Comparison of ENCODE assay signal across 12 mouse cellular contexts in genomic region chr6:97952845-97953244, GRCm38 (mm10).
DNase-seq lines count a peak whose midpoint lies in the region; ATAC-seq and TF ChIP-seq lines count a peak whose summit lies in the region.
"Had no signal": no experiment of that assay in that cellular context is flagged by ENCODE, and none has a peak within 500 bp of the region (broad histone marks: within the 10 kb centered on the region; RNA-seq: fewer than 3 reads in every experiment).

No protein-coding gene starts in this region.

- TF ChIP-seq CTCF in C2C12 (IDR thresholded peaks at IDR 0.05; ENCODE audit: control insufficient read depth, insufficient read depth, insufficient read length): no peak
- TF ChIP-seq CTCF in lung, adult 2 months (IDR thresholded peaks at IDR 0.05; ENCODE audit: insufficient read depth, low read length): no peak

- intact Hi-C loops in heart, postnatal 14 days (cut with DNase I): no loop called here

- ATAC-seq in heart, embryonic 13.5 days (ENCODE audit: extremely low read depth, insufficient number of reproducible peaks, low FRiP score, low TSS enrichment): peak; percentile 42; the same call in 1 of the 2 replicates
- ATAC-seq: intestine, embryonic 15.5 days; liver, postnatal 0 days had no signal

- no peaks in the 10 kb centered on the region for H3K79me2 ChIP-seq in C2C12 (ENCODE audit: control insufficient read depth, insufficient read depth)

- no peak overlapping the region for H3K4me2 ChIP-seq in heart, embryonic 13.5 days
- H3K4me2 ChIP-seq: intestine, embryonic 15.5 days had no signal

- no peak overlapping the region for H3K4me3 ChIP-seq in heart, embryonic 13.5 days
- no peak overlapping the region for H3K4me3 ChIP-seq in C2C12 (ENCODE audit: insufficient read depth, poor library complexity, severe bottlenecking)
- H3K4me3 ChIP-seq in lung, adult 2 months (replicated peaks; ENCODE audit: extremely low read depth, low read depth, low read length): no peak overlapping the region
- H3K4me3 ChIP-seq: intestine, embryonic 15.5 days had no signal

- H3K9me3 ChIP-seq in heart, embryonic 13.5 days: no peaks in the 10 kb centered on the region
- H3K9me3 ChIP-seq: intestine, embryonic 15.5 days had no signal

- no peak for DNase-seq in heart, postnatal 14 days
- DNase-seq in adrenal gland, adult 2 months: peak; percentile 87
- peak; percentile 14 for DNase-seq in lung, adult 2 months
- no peak for DNase-seq in thymus, postnatal 14 days
- no peak for DNase-seq in layer of hippocampus, adult 8-10 months (ENCODE audit: low spot score in 2 of 2)
- no peak for DNase-seq in testis, postnatal 10 days (ENCODE audit: low spot score)
- DNase-seq: cerebellum, postnatal 25 days; liver, postnatal 0 days had no signal

- no peaks in the 10 kb centered on the region for H3K27me3 ChIP-seq in heart, embryonic 13.5 days (replicated peaks)
- H3K27me3 ChIP-seq in C2C12 (ENCODE audit: control insufficient read depth, insufficient read depth, insufficient read length): no peaks in the 10 kb centered on the region
- H3K27me3 ChIP-seq: intestine, embryonic 15.5 days had no signal

- H3K79me3 ChIP-seq in C2C12 (ENCODE audit: low read depth): no peaks in the 10 kb centered on the region

- H3K27ac ChIP-seq in heart, embryonic 13.5 days (replicated peaks): peak overlapping the region; percentile 53; the same call in 1 of the 2 replicates
- H3K27ac ChIP-seq: intestine, embryonic 15.5 days; stomach, postnatal 0 days had no signal

- WGBS in heart, embryonic 13.5 days: 46% methylated on average over 8 of the region's 8 CpGs
- 66% methylated on average over 8 of the region's 8 CpGs for WGBS in lung, adult 2 months

- no peak overlapping the region for H3K9ac ChIP-seq in heart, embryonic 13.5 days
- H3K9ac ChIP-seq: intestine, embryonic 15.5 days; liver, postnatal 0 days had no signal

- no peak for TF ChIP-seq POLR2A in lung, adult 2 months (IDR thresholded peaks at IDR 0.05; ENCODE audit: borderline replicate concordance, extremely low read depth, low read depth, low read length)

- H3K36me3 ChIP-seq in heart, embryonic 13.5 days: peaks cover under 1% of the 10 kb centered on the region; the same call in 1 of the 2 replicates
- H3K36me3 ChIP-seq in C2C12 (ENCODE audit: control insufficient read depth, insufficient read depth): no peaks in the 10 kb centered on the region
- H3K36me3 ChIP-seq: intestine, embryonic 15.5 days had no signal

- H3K4me1 ChIP-seq in heart, embryonic 13.5 days: peaks cover 56% of the 10 kb centered on the region
- H3K4me1 ChIP-seq in lung, adult 2 months (ENCODE audit: control insufficient read depth, insufficient read depth, low read length): no peaks in the 10 kb centered on the region
- H3K4me1 ChIP-seq: intestine, embryonic 15.5 days had no signal

- no peak overlapping the region for H3ac ChIP-seq in C2C12 (ENCODE audit: control insufficient read depth, insufficient read length, low read depth)

TF ChIP-seq in C2C12, 6 proteins besides CTCF, POLR2A, EP300 and RAD21:
- peak; percentile 90 for TF ChIP-seq MAX (IDR thresholded peaks at IDR 0.05)
- TF ChIP-seq USF1 (IDR thresholded peaks at IDR 0.05; ENCODE audit: low read depth): no peak
- peak; percentile 87 for TF ChIP-seq FOSL1 (IDR thresholded peaks at IDR 0.05; ENCODE audit: insufficient read depth, low read length, poor library complexity, severe bottlenecking)
- TF ChIP-seq CEBPB (IDR thresholded peaks at IDR 0.05; ENCODE audit: low read depth): no peak
- TF ChIP-seq MYOD1 (IDR thresholded peaks at IDR 0.05; ENCODE audit: control insufficient read depth, insufficient read length, low read depth): peak; percentile 50
- TF ChIP-seq MYOG (IDR thresholded peaks at IDR 0.05; ENCODE audit: control insufficient read depth, extremely low read depth, insufficient read length): no peak

Comparison
In these comparisons a context has a peak if more than half of its experiments do, and no peak if none do; other contexts are left out.
1. DNase-seq: peak in adrenal gland, adult 2 months (single experiment) and lung, adult 2 months (single experiment); none in heart, postnatal 14 days (0 of 2), thymus, postnatal 14 days (single experiment), layer of hippocampus, adult 8-10 months (0 of 2) and testis, postnatal 10 days (single experiment).